Mouse (Mus musculus) liver, embryonic 12.5 days (tissue): ENCODE measurements at regions not wholly inside any gene's neighbourhood (a gene's known extent, or its start where the extent isn't known, plus 50 kb on each side); places are given as distances from the start of the nearest gene placed in this dataset. TPM values are rescaled to one million over a fixed set of nuclear protein-coding genes. Genes with fewer than 3 reads are reported as not detected.
A peak's percentile ranks its signal among the peaks of the same experiment; 100 is the strongest.
"Not testable (repeated sequence)": the region's sequence is repeated elsewhere in the genome, so short reads cannot be mapped to it uniquely, and the experiment has no call there.

Experiments
- ATAC-seq: fragments of 200-750 bp; cut with Nextera tagmentation; 2 replicates; pipeline ENCODE4 v1.8.0; 2017; ENCODE audit warnings: moderate number of reproducible peaks, mild to moderate bottlenecking, moderate library complexity
- H3K27ac ChIP-seq: fragments of 300-500 bp; sonication (generic); 2 replicates; pipeline ENCODE4 v1.5.1; 2016; ENCODE audit warnings: mild to moderate bottlenecking
- H3K27me3 ChIP-seq: fragments of 300-500 bp; sonication (generic); replicated peaks from 2 replicates; pipeline ENCODE4 v1.6.1; 2016; ENCODE audit warnings: mild to moderate bottlenecking, moderate library complexity
- H3K36me3 ChIP-seq: fragments of 300-500 bp; sonication (generic); 2 replicates; pipeline ENCODE4 v1.6.1; 2016; ENCODE audit warnings: mild to moderate bottlenecking, moderate library complexity
- H3K4me1 ChIP-seq: fragments of 300-500 bp; sonication (generic); 2 replicates; pipeline ENCODE4 v1.6.1; 2016
- H3K4me2 ChIP-seq: fragments of 300-500 bp; sonication (generic); 2 replicates; pipeline ENCODE4 v1.6.1; 2016; ENCODE audit warnings: mild to moderate bottlenecking, moderate library complexity
- H3K4me3 ChIP-seq: fragments of 300-500 bp; sonication (generic); 2 replicates; pipeline ENCODE4 v1.5.1; 2016; ENCODE audit warnings: mild to moderate bottlenecking, moderate library complexity
- H3K9ac ChIP-seq: fragments of 300-500 bp; sonication (generic); 2 replicates; pipeline ENCODE4 v1.6.1; 2016; ENCODE audit warnings: mild to moderate bottlenecking, moderate library complexity
- H3K9me3 ChIP-seq: fragments of 300-500 bp; sonication (generic); replicated peaks from 2 replicates; pipeline ENCODE4 v1.6.1; 2016; ENCODE audit warnings: mild to moderate bottlenecking, moderate library complexity
- WGBS: fragments of 180-500 bp; shearing (Covaris S2); methylation state at CpG from one replicate; pipeline ENCODE4 v1.1.7; 2016; ENCODE audit not compliant: insufficient replicate concordance; 5-methylcytosine and 5-hydroxymethylcytosine counted together
- microRNA-seq: library from miRNA; unstranded; fragments of <30 nt; microRNA quantifications from one replicate; pipeline ENCODE4, GENCODE M21; 2017

DNA sequence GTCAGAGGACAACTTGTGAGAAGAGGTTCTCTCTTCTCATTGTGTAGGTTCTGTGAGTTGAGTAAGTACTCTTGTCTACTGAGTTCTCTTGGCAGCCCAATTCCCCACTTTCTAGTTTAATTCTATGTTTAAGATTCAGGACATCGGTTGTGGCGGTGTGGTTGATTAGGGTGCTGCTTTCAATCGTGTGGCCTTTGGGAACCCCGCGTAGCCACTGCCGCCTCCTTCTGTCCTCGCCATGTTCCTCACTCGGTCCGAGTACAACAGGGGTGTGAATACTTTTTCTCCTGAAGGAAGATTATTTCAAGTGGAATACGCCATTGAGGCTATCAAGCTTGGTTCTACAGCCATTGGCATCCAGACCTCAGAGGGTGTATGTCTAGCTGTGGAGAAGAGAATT is 73.3 kb upstream of the Btbd11 start:
- H3K9me3 ChIP-seq: not testable (repeated sequence)

DNA sequence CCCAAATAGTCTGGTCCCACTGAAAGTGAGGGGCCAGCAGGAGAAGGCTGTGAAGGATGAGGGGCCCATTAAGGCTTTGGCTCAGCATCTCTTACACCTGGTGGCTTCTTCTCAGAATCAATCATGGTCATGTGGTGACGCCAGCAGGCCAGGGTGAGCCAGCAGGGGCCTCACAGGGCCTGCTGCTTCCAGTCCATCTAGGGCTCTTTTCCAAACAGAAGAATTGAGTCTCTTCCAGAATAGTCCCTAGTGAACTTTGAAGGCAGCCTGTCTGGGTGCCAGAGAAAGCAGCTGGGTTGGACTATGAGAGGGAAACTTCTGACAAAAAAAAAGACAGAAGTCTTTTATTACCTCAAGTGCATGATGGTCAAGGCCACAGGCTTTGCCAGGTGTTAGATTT is 65.6 kb upstream of the Btbd11 start:
- no peak overlapping the region for H3K9ac ChIP-seq
- 57% methylated on average over 1 of the region's 1 CpGs for WGBS
- no peaks in the 10 kb centered on the region for H3K27me3 ChIP-seq
- H3K4me1 ChIP-seq: no peaks in the 10 kb centered on the region
- ATAC-seq: no peak
- no peak overlapping the region for H3K4me3 ChIP-seq
- H3K4me2 ChIP-seq: no peak overlapping the region
- H3K36me3 ChIP-seq: no peaks in the 10 kb centered on the region
- no peaks in the 10 kb centered on the region for H3K9me3 ChIP-seq
- no peak overlapping the region for H3K27ac ChIP-seq

More for the DNA sequence above, 73.3 kb upstream of the Btbd11 start:
- not testable (repeated sequence) for H3K36me3 ChIP-seq, H3K4me1 ChIP-seq, H3K4me2 ChIP-seq, ATAC-seq, H3K27ac ChIP-seq, H3K27me3 ChIP-seq, H3K9ac ChIP-seq, H3K4me3 ChIP-seq
- 82% methylated on average over 10 of the region's 10 CpGs for WGBS

DNA sequence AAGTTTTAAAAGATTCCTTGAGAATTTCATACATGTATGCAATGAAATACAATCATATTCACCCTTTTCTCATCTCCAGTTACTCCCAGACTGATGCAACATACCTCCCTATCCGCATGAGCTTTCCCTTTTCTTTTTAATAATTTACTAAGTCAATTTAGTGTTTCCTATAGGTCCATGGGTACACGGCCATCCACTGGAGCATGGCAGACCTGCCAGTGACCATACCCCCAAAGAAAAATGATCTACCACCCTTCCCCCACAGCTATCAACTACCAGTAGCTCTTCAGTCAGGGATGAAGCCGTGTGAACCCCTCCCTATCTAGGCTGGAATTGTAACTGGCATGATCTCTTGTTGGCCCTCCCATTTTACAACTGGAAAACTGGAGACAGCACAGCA is 64.3 kb upstream of the Btbd11 start:
- H3K9me3 ChIP-seq: no peaks in the 10 kb centered on the region
- H3K9ac ChIP-seq: no peak overlapping the region
- no peaks in the 10 kb centered on the region for H3K4me1 ChIP-seq
- no peak for ATAC-seq
- no peaks in the 10 kb centered on the region for H3K27me3 ChIP-seq
- no peak overlapping the region for H3K4me2 ChIP-seq
- H3K4me3 ChIP-seq: no peak overlapping the region
- WGBS: 58% methylated on average over 3 of the region's 3 CpGs
- H3K36me3 ChIP-seq: no peaks in the 10 kb centered on the region
- no peak overlapping the region for H3K27ac ChIP-seq

DNA sequence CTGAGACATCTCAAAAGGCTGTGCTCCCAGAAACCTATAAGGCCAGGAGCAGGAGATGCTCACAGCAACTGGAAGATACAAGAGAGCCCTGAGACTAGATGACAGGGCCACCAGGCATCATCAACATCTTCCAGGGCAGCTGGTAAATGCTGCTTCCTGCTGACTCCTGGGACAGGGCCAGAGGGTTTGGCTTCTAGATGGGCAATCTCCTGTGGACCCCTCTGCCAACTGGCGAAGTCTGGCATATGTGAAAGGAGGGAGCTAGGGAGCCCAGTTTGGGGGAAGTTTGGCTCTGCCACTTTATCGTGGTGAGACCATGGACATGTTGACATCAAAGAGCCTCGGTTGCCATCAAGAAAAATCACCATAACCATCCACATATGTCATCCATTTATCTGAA is 57.2 kb upstream of the Btbd11 start:
- Histone ChIP-seq H3K27ac (no peak overlapping the region), H3K9me3 (no peaks in the 10 kb centered on the region), H3K4me3 (no peak overlapping the region), H3K36me3 (no peaks in the 10 kb centered on the region), H3K27me3 (no peaks in the 10 kb centered on the region), H3K9ac (no peak overlapping the region), H3K4me2 (no peak overlapping the region), H3K4me1 (no peaks in the 10 kb centered on the region)
- 54% methylated on average over 3 of the region's 3 CpGs for whole genome bisulfite sequencing
- ATAC-seq: no peak

DNA sequence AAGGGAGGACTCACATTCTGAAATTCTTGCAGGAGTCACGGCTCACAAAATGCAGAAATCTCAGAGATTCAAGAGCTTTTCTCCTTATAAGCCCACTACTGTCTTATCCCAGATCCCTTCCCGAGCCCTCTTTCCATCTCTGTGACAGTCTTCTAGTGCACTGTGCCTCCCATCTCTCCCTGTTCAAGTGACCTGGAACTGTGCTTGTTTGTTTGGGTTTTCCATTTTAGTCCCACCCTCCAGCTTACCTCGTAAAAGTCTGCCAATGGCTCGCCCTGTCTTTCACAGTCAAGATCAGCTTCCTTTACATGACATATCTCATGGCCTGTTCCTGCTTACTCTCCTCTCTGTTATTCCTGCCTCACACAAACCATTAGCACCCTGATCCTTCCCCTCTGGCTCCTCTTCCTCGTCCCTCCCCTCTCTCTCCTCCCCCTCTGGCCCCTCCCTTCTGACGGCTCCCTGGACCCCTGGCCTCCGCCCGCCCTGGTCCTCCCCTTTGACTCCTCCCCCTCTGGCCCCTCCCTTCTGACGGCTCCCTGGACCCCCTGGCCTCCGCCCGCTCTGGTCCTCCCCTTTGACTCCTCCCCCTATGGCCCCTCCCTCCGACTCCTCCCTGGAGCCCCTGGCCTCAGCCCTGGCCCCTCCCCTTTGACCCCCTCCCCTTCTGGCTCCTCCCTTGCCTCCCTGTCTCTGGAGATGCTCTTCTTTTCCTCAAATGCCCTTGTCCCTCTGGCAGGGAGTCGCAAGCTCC is 55.5 kb upstream of the Btbd11 start:
- ATAC-seq: 0 out of 2 replicates have a peak, but pooled peaks have one; percentile 32
- no peak overlapping the region for H3K9ac ChIP-seq
- no peaks in the 10 kb centered on the region for H3K36me3 ChIP-seq
- no peaks in the 10 kb centered on the region for H3K4me1 ChIP-seq
- WGBS: 10% methylated on average over 13 of the region's 13 CpGs
- H3K9me3 ChIP-seq: no peaks in the 10 kb centered on the region
- no peaks in the 10 kb centered on the region for H3K27me3 ChIP-seq
- 0 out of 2 replicates have a peak overlapping the region, but pooled peaks have one; percentile 14 for H3K4me2 ChIP-seq
- H3K4me3 ChIP-seq: no peak overlapping the region
- no peak overlapping the region for H3K27ac ChIP-seq

Small RNAs in the stretch of these regions (microRNA-seq; reads per million reads assigned to microRNA genes)
- gene Gm27392: not detected
